Mouse (Mus musculus) stomach, postnatal 0 days (tissue): ENCODE results near the gene Zfp91. TPM values are rescaled to one million over a fixed set of nuclear protein-coding genes. Genes with fewer than 3 reads are reported as not detected.

Experiments
- ATAC-seq: fragments of 200-750 bp; cut with Nextera tagmentation; 2 replicates; pipeline ENCODE4 v1.8.0; 2017; ENCODE audit not compliant: low FRiP score, low TSS enrichment
- DNase-seq: peaks from one replicate; pipeline ENCODE4 v3.0.0-alpha.2; 2016; ENCODE audit warnings: low spot score
- H3K27ac ChIP-seq: fragments of 300-500 bp; sonication (generic); replicated peaks from 2 replicates; pipeline ENCODE4 v1.5.1; 2014; ENCODE audit warnings: mild to moderate bottlenecking, control low read depth
- H3K27me3 ChIP-seq: fragments of 300-500 bp; sonication (generic); 2 replicates; pipeline ENCODE4 v1.6.1; 2014; ENCODE audit warnings: low read length; ENCODE audit not compliant: control insufficient read depth, insufficient read depth
- H3K36me3 ChIP-seq: fragments of 300-500 bp; sonication (generic); 2 replicates; pipeline ENCODE4 v1.6.1; 2014; ENCODE audit warnings: low read length, mixed read lengths; ENCODE audit not compliant: control insufficient read depth, insufficient read depth
- H3K4me1 ChIP-seq: fragments of 300-500 bp; sonication (generic); replicated peaks from 2 replicates; pipeline ENCODE4 v1.6.1; 2014; ENCODE audit warnings: antibody characterized with exemption; ENCODE audit not compliant: control insufficient read depth, insufficient read depth
- H3K4me2 ChIP-seq: fragments of 300-500 bp; sonication (generic); replicated peaks from 2 replicates; pipeline ENCODE4 v1.6.1; 2014; ENCODE audit warnings: low read depth, mild to moderate bottlenecking, control low read depth, moderate library complexity
- H3K4me3 ChIP-seq: fragments of 300-500 bp; sonication (generic); 2 replicates; pipeline ENCODE4 v1.5.1; 2014; ENCODE audit warnings: low read depth, low read length, control low read depth
- H3K9ac ChIP-seq: fragments of 300-500 bp; sonication (generic); 2 replicates; pipeline ENCODE4 v1.6.1; 2014; ENCODE audit warnings: mild to moderate bottlenecking, low read length, control low read depth, mixed read lengths
- H3K9me3 ChIP-seq: fragments of 300-500 bp; sonication (generic); 2 replicates; pipeline ENCODE4 v1.6.1; 2016; ENCODE audit warnings: low read length; ENCODE audit not compliant: control insufficient read depth
- CTCF ChIP-seq: IDR thresholded peaks from 2 replicates; pipeline ENCODE4 v1.5.1; 2016; ENCODE audit warnings: antibody characterized with exemption, low read depth, mild to moderate bottlenecking, moderate library complexity
- EP300 ChIP-seq: optimal IDR thresholded peaks from 2 replicates; pipeline ENCODE3; 2016; ENCODE audit warnings: antibody characterized with exemption
- WGBS: fragments of 180-500 bp; shearing (Covaris S2); extraction: QIAGEN DNeasy Blood & Tissue Kit; methylation state at CpG from one replicate; pipeline ENCODE4 v1.1.7; 2014; 5-methylcytosine and 5-hydroxymethylcytosine counted together
- polyA plus RNA-seq: library from polyadenylated mRNA; unstranded; fragments of >200 nt; fragmentation: Nextera tagmentation; extraction: Ambion mirVana; gene quantifications from 2 replicates; pipeline ENCODE4 v1.2.1, GENCODE M21; 2015

Gene Zfp91
- polyA plus RNA-seq, 1 experiment from 2014 or later = 8.9 TPM

- H3K4me2 ChIP-seq = peak overlapping the region; percentile 48
- WGBS = under 1% methylated on average over 7 of the region's 7 CpGs
- no peak for ATAC-seq
- peak overlapping the region; percentile 96 for H3K4me3 ChIP-seq
- no peaks in the 10 kb centered on the region for H3K9me3 ChIP-seq
- H3K27me3 ChIP-seq = no peaks in the 10 kb centered on the region
- no peaks in the 10 kb centered on the region for H3K4me1 ChIP-seq
- H3K27ac ChIP-seq = peak overlapping the region; percentile 100
- H3K36me3 ChIP-seq = no peaks in the 10 kb centered on the region
- TF ChIP-seq EP300 (no peak), CTCF (peak; percentile 75)
- no peak for DNase-seq
- H3K9ac ChIP-seq = peak overlapping the region; percentile 47
These were observed 1.1 kb upstream of the Zfp91 start for GRCm38 (mm10) chr19:12797071-12797470.

- H3K36me3 ChIP-seq = no peaks in the 10 kb centered on the region
- TF ChIP-seq CTCF (peak; percentile 26), EP300 (peak; percentile 60)
- ATAC-seq (peak; percentile 74), DNase-seq (peak; percentile 85)
- no peaks in the 10 kb centered on the region for H3K9me3 ChIP-seq
- H3K4me3 ChIP-seq = peak overlapping the region; percentile 96
- no peaks in the 10 kb centered on the region for H3K4me1 ChIP-seq
- peak overlapping the region; percentile 47 for H3K9ac ChIP-seq
- H3K4me2 ChIP-seq = peak overlapping the region; percentile 48
- under 1% methylated on average over 29 of the region's 29 CpGs for WGBS
- peak overlapping the region; percentile 100 for H3K27ac ChIP-seq
- no peaks in the 10 kb centered on the region for H3K27me3 ChIP-seq
These were observed 504 bp upstream of the Zfp91 start for GRCm38 (mm10) chr19:12796328-12796931.

GRCm38 (mm10) chr19:12795110-12795509, 816 bp downstream of the Zfp91 start:
- Histone ChIP-seq H3K9me3 (no peaks in the 10 kb centered on the region), H3K36me3 (no peaks in the 10 kb centered on the region), H3K27ac (peak overlapping the region; percentile 100), H3K27me3 (no peaks in the 10 kb centered on the region), H3K4me2 (peak overlapping the region; percentile 63), H3K4me3 (peak overlapping the region; percentile 96), H3K4me1 (no peaks in the 10 kb centered on the region), H3K9ac (peak overlapping the region; percentile 99)
- DNase-seq = no peak
- WGBS = 1% methylated on average over 19 of the region's 63 CpGs
- TF ChIP-seq CTCF = no peak
- no peak for TF ChIP-seq EP300
- no peak; the same call in 1 of the 2 replicates for ATAC-seq

- DNase-seq (peak; percentile 94), ATAC-seq (peak; percentile 71)
- TF ChIP-seq CTCF (peak; percentile 89), EP300 (no peak)
- Histone ChIP-seq H3K4me1 (no peaks in the 10 kb centered on the region), H3K9ac (peak overlapping the region; percentile 99), H3K4me2 (peak overlapping the region; percentile 63), H3K27ac (peak overlapping the region; percentile 100), H3K9me3 (no peaks in the 10 kb centered on the region), H3K27me3 (no peaks in the 10 kb centered on the region), H3K36me3 (no peaks in the 10 kb centered on the region), H3K4me3 (peak overlapping the region; percentile 96)
- WGBS = under 1% methylated on average over 35 of the region's 39 CpGs
These were observed 1.6 kb downstream of the Zfp91 start for GRCm38 (mm10) chr19:12794056-12795044.

GRCm38 (mm10) chr19:12792374-12792773, 3.6 kb downstream of the Zfp91 start:
- TF ChIP-seq CTCF = no peak
- TF ChIP-seq EP300 = no peak
- Histone ChIP-seq H3K4me2 (no peak overlapping the region), H3K4me3 (no peak overlapping the region), H3K4me1 (no peaks in the 10 kb centered on the region), H3K9ac (no peak overlapping the region), H3K9me3 (no peaks in the 10 kb centered on the region), H3K27me3 (no peaks in the 10 kb centered on the region), H3K36me3 (no peaks in the 10 kb centered on the region), H3K27ac (no peak overlapping the region)
- ATAC-seq (no peak), DNase-seq (no peak)
